Mouse (Mus musculus): ENCODE results near the gene Tent4b.

Gene Tent4b

GRCm38 (mm10) chr8:88227851-88228250 is 28.8 kb downstream of the Tent4b start:
- no peak for DNase-seq (ENCODE audit: low read depth, low spot score)

- peak; percentile 80 for DNase-seq (ENCODE audit: low read depth, low spot score)
Measured at GRCm38 (mm10) chr8:88228286-88228685, 29.3 kb downstream of the Tent4b start.

- DNase-seq (ENCODE audit: low read depth, low spot score) = peak; percentile 19
Measured at GRCm38 (mm10) chr8:88228800-88229199, 29.8 kb downstream of the Tent4b start.

- DNase-seq (ENCODE audit: low read depth, low spot score) = no peak
Measured at GRCm38 (mm10) chr8:88236666-88237065, 37.7 kb downstream of the Tent4b start.

GRCm38 (mm10) chr8:88237606-88238005 is 38.6 kb downstream of the Tent4b start:
- peak; percentile 27 for DNase-seq (ENCODE audit: low read depth, low spot score)

GRCm38 (mm10) chr8:88239277-88239676 is 40.3 kb downstream of the Tent4b start:
- no peak for DNase-seq (ENCODE audit: low read depth, low spot score)

- DNase-seq (ENCODE audit: low read depth, low spot score) = no peak
Measured at GRCm38 (mm10) chr8:88241871-88242270, 42.9 kb downstream of the Tent4b start.

- DNase-seq (ENCODE audit: low read depth, low spot score) = peak; percentile 80
Measured at GRCm38 (mm10) chr8:88244298-88244697, 45.3 kb downstream of the Tent4b start.

- peak; percentile 82 for DNase-seq (ENCODE audit: low read depth, low spot score)
Measured at GRCm38 (mm10) chr8:88252791-88253190, 53.8 kb downstream of the Tent4b start.

- DNase-seq (ENCODE audit: low read depth, low spot score) = no peak
Measured at GRCm38 (mm10) chr8:88254957-88255356, 55.9 kb downstream of the Tent4b start.

GRCm38 (mm10) chr8:88258024-88258423 is 59.0 kb downstream of the Tent4b start:
- no peak for DNase-seq (ENCODE audit: low read depth, low spot score)

GRCm38 (mm10) chr8:88258544-88258943 is 59.5 kb downstream of the Tent4b start:
- no peak for DNase-seq (ENCODE audit: low read depth, low spot score)

- no peak for DNase-seq (ENCODE audit: low read depth, low spot score)
Measured at GRCm38 (mm10) chr8:88260466-88260980, 61.5 kb downstream of the Tent4b start.

- peak; percentile 53 for DNase-seq (ENCODE audit: low read depth, low spot score)
Measured at GRCm38 (mm10) chr8:88262831-88263635, 64.0 kb downstream of the Tent4b start.

GRCm38 (mm10) chr8:88265511-88265910 is 66.5 kb downstream of the Tent4b start:
- peak; percentile 91 for DNase-seq (ENCODE audit: low read depth, low spot score)

GRCm38 (mm10) chr8:88266170-88266800 is 67.3 kb downstream of the Tent4b start:
- DNase-seq (ENCODE audit: low read depth, low spot score) = peak; percentile 94

- no peak for DNase-seq (ENCODE audit: low read depth, low spot score)
Measured at GRCm38 (mm10) chr8:88266801-88267403, 67.9 kb downstream of the Tent4b start.

- DNase-seq (ENCODE audit: low read depth, low spot score) = peak; percentile 56
Measured at GRCm38 (mm10) chr8:88269107-88269875, 70.3 kb downstream of the Tent4b start.

GRCm38 (mm10) chr8:88270086-88270485 is 71.1 kb downstream of the Tent4b start:
- no peak for DNase-seq (ENCODE audit: low read depth, low spot score)

- DNase-seq (ENCODE audit: low read depth, low spot score) = no peak
Measured at GRCm38 (mm10) chr8:88272231-88273050, 73.4 kb downstream of the Tent4b start, which contains the start of gene Adcy7. Gene Adcy7, plus strand, starts transcription at chr8:88272403.

GRCm38 (mm10) chr8:88273051-88273430 is 74.0 kb downstream of the Tent4b start:
- DNase-seq (ENCODE audit: low read depth, low spot score) = no peak

Measured in 3T3-L1 (cell line).